Mouse (Mus musculus) large intestine, adult 2 months (tissue): Measurements from ENCODE around the gene Tmem274. TPM values are rescaled to one million over a fixed set of nuclear protein-coding genes. Genes with fewer than 3 reads are reported as not detected.
"Not testable (repeated sequence)": the region's sequence is repeated elsewhere in the genome, so short reads cannot be mapped to it uniquely, and the experiment has no call there.

Experiments used
- DNase-seq: peaks from one replicate; pipeline ENCODE4 v3.0.0-alpha.2; 2012; ENCODE audit warnings: low read depth, low spot score
- WGBS: fragments of 180-500 bp; shearing (Covaris S2); methylation state at CpG from one replicate; pipeline ENCODE4 v1.1.7; 2018; 5-methylcytosine and 5-hydroxymethylcytosine counted together
- polyA plus RNA-seq: library from polyadenylated mRNA; depleted of rRNA; stranded (reverse); fragments of >200 nt; gene quantifications from 2 replicates; pipeline ENCODE4 v1.2.3, GENCODE M21; 2012; rRNA removed

Gene Tmem274
- not detected in 2 replicates for polyA plus RNA-seq

DNA sequence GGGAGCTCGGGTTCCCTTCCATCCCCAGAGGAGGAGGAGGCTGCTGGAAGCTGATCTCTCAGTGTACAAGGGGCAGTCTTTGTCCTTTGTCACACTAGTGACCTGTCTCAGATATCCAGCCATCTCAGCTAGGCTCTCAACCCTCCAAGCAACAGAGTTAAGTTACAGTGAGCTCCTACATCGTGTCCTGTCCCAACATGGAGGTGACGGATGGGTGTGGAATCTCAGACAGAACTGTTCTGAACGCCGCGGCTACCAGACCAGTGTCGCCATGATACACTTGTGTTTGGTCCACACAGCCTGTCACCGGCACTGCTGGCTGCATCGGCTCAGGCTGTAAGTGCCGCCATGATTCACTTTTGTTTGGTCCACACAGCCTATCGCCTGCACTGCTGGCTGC, at the start of gene Tmem274:
Gene Tmem274 (plus strand): TSS at position 301 of the 400 bp plus-strand sequence.
- 87% methylated on average over 11 of the region's 11 CpGs for WGBS
- no peak for DNase-seq

DNA sequence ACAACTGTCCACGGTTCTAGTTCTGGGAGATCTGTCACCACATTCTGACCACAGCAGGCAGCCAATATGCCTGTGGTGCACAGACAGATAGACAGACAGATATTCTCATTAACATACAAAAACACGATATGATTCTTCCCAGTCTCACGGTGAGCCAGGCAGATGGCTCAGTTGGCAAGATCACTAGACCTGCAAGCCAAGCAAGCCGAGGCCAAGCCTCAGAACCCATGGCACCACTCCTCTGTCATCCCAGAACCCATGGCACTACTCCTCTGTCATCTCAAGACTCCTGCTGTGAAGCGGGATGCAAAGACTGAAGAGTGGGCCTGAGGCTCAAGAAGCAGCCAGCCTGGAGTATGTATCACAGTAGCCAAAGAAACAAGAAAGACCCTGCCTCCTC, 47.6 kb upstream of the Tmem274 start:
- DNase-seq: no peak
- WGBS: 81% methylated on average over 5 of the region's 5 CpGs

DNA sequence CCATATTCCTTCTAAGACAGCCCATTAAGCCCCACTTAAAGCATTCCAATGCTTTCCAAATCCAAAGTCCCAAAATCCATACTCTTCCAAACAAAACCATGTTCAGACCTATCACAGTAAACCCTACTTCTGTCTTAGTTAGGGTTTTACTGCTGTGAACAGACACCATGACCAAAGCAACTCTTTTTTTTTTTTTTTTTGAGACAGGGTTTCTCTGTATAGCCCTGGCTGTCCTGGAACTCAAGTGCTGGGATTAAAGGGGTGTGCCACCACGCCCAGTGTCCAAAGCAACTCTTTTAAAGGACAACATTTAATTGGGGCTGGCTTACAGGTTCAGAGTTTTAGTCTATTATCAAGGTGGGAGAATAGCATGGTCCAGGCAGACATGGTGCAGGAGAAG, 45.3 kb upstream of the Tmem274 start:
- DNase-seq: not testable (repeated sequence)
- WGBS: 90% methylated on average over 1 of the region's 1 CpGs

DNA sequence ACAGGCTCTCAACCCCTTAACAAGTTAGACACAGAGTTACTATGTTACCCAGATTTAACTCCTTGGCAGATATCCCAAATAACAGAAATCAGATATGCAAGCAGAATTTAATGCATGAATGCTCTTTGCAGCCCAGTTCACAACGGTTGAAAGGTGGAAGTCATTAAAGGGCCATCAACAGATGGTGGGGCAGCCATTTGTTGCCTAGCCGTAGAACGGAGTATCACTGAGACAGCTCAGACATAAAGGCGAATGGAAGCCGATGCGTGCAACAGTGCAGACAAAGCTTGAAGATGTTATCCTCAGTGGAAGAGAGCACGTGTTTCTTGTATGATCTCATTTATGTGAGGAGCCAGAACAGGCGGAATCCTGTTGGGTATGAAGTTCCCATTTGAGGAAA, 36.6 kb upstream of the Tmem274 start:
- no peak for DNase-seq

DNA sequence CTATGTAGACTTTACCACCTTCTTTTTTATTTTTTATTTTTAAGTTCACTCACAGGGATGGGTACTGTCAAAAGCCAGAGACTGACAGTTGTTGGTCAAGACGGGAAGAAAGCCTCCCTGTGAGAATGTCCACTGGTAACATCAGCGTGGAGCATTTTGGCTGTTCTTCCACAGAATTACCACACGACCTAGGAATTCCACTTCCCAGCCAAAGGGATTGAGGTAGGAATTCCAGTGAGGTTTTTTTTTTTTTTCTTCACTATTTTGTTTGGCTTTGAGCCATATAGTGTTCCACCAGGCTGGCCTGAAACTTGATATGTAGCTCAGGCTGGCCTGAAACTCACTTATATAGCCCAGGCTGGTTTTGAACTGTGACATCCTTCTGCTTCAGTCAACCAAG, 34.7 kb upstream of the Tmem274 start:
- WGBS: 33% methylated on average over 3 of the region's 3 CpGs
- DNase-seq: no peak

More for the DNA sequence above, 36.6 kb upstream of the Tmem274 start:
- WGBS: 75% methylated on average over 8 of the region's 8 CpGs

DNA sequence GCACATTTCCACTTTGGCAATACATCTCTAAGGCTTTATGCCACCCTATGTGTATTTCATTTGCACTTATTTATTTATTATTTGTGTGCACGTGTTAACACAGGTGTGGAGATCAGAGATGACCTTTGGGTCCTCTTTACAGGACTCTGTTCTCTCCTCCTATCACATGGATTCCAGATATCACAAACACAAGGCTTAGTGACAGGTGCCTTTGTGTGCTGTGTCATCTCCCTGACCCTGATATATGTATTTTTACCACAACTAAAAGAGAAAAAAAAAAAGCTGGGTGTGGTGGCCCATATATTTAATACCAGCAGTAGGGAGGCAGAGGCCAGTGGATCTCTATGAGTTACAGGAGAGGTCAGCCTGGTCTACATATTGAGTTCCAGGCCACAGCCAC, 32.7 kb upstream of the Tmem274 start:
- DNase-seq: no peak
- WGBS: 26% methylated on average over 1 of the region's 1 CpGs

DNA sequence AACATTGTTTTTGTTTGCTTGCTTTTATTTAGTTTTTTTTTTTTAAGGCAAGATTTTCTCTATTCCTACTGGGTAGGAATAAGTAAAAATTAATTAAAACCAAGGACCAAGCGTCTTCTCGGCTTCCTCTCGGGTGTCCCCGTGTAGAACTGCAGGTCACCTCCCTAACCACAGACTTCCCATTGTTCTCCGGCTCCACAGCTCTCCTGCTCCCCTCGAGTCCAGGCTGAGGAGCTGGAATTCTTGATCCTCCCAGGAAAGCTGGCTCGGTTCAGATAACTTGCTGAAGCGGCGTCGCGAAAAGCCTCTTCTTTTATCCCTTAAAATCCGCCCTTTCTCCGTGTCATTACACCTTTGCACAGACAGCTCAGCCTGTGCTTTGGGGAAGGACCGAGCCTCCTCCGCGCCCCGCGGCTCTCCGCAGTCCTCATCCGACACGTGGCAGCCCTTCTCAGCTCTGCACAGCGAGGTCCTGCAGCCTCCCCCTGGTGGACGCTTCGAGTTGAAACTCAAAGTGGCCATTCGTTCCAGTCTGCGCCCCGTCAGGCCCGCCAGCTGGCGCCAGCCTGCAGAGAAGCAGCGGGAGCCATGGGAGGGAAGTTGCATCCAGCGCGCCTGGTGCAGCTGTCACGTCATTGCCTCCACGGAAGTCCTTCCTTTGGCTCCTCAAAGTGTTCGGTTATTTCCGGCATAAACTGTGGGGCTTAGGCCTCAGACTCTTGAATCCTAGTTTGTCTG, 32.0 kb upstream of the Tmem274 start:
- WGBS: under 1% methylated on average over 36 of the region's 36 CpGs
- peak; percentile 82 for DNase-seq

DNA sequence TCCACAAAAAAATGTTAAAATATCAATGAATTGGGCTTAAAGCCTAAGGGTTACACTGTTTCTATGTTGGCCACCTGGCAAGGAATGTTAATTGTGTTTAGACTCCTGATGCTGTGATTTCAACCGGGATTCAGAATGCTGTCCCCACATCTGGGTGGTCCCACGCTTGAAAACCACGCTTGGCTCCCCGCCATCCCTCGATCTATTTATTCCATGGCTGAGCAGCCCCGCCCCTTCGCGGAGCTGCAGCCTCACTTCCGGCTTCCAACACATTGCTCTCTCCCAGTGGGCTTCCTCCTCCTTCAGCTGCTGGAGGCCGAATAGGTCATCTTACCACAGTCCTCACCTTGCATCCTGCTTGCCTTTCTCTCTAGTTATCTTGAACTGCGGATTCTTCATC, 31.3 kb upstream of the Tmem274 start:
- 11% methylated on average over 11 of the region's 11 CpGs for WGBS
- DNase-seq: no peak

DNA sequence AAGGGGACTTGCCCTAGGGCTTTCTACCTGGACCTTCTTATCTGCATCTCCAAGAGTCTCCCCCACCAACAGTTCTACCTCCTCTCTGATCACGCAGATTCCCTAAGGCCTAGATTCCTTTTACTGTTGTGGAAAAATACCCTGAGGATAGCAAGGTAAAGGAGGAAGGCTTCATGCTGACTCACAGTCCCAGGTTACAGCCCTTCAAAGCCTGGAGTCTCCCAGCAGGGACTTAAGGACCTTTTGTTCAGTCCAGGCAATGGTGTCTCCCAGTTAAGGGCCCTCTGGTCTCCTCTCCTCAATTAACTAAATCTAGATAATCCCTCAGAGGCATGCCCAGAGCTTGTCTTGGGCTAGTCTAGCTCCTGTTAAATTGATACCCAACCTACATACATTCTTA, 30.9 kb upstream of the Tmem274 start:
- DNase-seq: no peak
- 83% methylated on average over 1 of the region's 1 CpGs for WGBS

DNA sequence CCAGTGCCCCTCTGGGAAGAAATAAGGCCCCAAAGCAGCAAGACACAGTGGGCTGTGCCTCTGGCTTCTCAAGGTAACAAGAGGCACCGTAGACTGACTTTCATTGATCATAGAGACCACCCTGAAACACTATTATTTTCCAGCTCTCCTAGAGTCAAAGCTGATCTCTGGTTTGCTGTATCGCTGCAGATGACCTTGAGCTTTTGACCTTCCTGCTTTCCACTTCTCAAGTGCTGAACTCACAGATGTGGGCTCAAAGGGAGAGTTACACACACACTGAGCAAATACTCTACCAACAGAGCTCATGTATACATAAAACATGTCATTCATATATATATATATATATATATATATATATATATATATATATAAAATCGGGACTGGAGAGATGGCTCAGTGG, 26.5 kb upstream of the Tmem274 start:
- DNase-seq: no peak
- 74% methylated on average over 3 of the region's 3 CpGs for WGBS

DNA sequence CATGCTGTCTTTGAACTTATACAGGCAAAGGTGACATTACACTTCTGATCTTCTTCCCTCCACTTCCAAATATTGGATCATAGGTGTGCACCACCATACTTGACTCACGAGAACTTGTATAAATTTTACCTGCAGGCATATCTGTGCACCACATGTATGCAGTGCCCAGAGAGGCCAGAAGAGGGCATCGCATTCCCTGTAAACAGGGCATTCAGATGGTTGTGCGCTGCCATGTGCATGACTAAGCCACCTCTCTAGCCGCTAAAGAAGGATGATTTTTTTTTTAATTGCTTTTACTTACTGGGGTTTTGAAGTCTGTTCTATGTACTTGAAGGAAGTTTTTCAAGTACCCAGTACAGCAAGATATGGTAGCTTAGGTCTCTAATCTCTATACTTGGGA, 23.5 kb upstream of the Tmem274 start:
- no peak for DNase-seq
- 78% methylated on average over 4 of the region's 4 CpGs for WGBS

DNA sequence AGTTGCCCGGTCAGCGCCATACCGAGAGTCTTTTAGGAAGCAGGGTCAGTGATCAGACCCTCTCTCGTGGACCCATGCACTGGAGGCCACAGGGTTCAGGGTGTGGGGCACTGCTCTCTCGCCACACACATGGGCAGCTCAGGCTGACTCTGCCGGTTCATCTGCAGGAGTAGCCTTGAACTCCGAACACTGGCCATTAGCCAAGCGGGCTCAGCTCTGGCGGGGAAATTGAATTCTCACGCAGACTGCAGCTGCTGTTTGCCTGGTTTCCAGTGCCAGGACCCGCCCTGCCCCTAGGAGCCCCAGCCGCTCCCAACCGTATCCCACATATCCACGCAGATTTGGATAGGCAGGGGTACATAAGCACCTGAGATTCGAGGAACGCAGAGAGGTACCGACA, 22.9 kb upstream of the Tmem274 start:
- no peak for DNase-seq
- 43% methylated on average over 17 of the region's 17 CpGs for whole genome bisulfite sequencing

DNA sequence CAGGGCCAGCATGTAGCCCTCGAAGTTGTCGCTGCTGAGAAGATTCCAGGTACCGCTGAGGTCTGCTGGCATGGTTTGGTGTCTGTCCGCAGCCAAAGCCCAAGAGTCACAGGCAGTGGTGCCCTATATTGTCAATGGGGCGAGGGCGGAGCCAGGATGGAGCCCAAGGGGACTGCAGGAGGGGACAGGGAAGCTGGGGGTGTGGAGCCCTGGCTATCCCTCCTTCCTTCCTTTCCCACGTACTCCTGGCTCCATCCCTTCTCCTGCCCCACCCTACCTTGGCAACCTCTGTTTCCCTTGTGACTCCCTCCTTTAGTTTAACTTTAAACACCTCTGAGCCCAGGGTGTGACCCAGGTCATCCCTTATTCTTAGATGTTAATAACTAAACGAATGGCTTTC, 22.3 kb upstream of the Tmem274 start, which contains the start of gene Rbp7:
Gene Rbp7 (minus strand): TSS at position 100 of the 400 bp plus-strand sequence.
- WGBS: 30% methylated on average over 8 of the region's 8 CpGs
- DNase-seq: no peak

DNA sequence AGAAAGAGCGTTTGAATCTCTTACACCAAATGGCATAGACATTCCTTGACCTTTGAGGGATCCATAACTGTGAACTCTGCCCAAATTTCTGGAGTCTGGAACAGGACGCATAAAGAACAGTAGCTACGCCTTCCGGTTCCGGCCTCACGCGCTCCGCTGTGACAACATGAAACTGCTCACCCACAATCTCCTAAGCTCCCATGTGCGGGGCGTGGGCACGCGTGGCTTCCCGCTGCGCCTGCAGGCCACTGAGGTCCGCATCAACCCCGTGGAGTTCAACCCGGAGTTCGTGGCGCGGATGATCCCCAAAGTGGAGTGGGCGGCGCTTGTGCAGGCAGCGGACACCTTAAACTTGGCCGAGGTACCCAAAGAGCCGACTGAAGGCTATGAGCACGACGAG, 20.0 kb upstream of the Tmem274 start:
- DNase-seq: not testable (repeated sequence)
- 89% methylated on average over 27 of the region's 27 CpGs for WGBS

DNA sequence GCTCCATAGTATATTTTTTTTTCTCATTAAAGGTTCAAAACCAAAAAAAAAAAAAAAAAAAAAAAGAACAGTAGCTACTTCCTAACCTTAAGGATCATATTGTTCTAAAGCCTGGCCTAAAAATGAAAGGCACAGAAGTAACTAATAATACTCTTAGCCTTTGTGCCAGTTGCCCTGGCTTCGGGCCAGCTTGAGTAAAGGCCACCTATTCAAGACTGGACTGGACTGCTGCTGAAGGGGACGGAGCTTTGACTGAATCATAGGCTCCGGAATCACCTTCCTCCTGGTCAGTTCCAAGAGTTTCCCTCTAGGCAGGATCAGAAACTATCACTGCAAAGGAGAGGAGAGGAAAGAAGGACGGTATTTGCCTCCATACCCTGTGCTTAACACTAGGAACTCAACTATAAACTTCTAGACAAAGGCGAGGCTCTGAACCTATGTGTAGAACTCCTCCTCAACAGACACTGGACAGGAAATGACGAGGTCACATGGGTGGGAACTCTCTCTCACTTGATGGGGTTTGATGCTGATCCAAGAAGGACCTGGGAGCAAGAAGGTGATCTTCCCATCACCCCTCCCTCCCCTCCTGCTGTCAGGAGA, 19.2 kb upstream of the Tmem274 start:
- DNase-seq: no peak

DNA sequence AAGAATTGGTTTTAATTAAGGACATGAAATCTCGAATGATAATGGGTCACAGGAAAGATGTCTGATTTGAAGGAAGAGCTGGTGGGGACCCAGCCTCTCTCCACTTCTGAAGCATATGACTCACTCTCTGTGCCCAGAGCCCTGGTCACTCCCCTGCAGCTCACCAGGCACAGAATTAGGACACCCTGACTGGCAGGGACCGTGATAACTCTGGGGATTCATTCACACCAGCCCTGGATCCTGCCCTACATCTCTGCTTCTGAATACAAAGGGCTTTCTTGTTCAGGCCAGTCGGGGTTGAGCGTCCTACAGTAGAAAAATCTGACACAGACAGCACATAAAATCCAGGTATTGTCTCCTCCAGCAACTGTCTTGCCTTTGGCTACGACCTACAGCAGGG, 18.7 kb upstream of the Tmem274 start:
- no peak for DNase-seq
- 57% methylated on average over 5 of the region's 5 CpGs for WGBS

More for the DNA sequence above, 19.2 kb upstream of the Tmem274 start:
- WGBS: 37% methylated on average over 6 of the region's 6 CpGs

DNA sequence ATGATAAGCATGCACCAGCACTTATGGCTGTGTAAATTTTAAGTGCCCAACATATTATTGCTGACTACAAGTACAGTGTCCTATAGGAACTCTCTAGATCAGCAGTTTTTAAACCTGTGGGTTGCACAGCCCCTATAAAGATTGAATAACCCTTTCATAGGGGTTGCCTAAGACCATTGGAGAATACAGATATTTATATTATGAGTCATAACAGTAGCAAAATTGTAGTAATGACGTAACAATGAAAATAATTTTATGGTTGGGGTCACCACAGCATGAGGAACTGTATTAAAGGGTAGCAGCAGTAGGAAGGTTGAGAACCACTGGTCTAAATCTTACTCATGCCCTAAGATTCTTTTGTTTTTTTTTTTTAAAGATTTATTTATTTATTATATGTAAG, 17.8 kb upstream of the Tmem274 start:
- DNase-seq: no peak
- WGBS: 47% methylated on average over 1 of the region's 1 CpGs

DNA sequence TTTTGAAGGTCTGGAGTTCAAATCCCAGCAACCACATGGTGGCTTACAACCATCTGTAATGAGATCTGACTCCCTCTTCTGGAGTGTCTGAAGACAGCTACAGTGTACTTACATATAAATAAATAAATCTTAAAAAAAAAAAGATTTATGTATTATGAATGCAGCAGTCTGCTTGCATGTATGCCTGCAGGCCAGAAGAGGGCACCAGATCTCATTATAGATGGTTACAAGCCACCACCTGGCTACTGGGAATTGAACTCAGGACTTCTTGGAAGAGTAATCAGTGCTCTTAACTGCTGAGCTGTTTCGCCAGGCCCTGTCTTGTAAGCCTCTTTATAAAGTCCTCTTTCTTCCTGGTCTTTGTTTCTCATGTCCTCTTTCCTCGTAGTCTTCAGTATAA, 16.7 kb upstream of the Tmem274 start:
- 90% methylated on average over 2 of the region's 2 CpGs for WGBS
- DNase-seq: not testable (repeated sequence)

DNA sequence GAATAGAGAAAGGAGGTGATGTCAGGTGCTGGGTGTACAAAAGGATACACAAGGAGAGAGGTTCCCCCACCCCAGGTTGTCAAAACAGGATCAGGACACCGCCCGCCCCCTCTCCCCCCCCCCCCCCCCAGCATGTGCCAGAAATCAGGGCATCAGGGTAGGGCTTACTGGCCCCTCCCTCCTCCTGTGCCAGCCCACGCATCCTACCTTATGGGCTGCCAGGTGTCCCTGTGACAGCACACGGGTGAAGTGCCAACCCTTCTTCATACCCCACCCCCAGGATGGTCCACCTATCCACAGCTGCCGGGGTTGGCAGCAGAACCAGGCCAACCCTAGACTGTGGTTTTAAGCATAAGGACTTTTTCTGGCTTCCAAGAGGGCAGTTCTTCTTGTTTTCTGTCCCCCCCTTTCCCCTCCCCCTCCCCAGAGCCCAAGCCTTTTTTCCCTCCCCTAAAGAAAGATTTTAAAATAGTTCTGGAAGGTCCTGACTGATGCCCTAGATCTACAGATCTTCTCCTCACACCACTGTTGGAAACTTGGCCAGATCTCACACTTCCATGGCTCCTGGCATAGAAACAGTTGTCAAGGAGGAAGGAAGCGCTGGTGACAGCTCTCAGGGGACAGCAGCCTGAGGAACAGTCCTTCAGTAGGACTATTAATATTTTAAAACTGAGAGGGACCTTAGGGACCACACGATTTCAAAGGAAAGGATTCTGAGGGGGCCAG, 15.4 kb upstream of the Tmem274 start:
- 38% methylated on average over 5 of the region's 7 CpGs for WGBS
- DNase-seq: no peak

DNA sequence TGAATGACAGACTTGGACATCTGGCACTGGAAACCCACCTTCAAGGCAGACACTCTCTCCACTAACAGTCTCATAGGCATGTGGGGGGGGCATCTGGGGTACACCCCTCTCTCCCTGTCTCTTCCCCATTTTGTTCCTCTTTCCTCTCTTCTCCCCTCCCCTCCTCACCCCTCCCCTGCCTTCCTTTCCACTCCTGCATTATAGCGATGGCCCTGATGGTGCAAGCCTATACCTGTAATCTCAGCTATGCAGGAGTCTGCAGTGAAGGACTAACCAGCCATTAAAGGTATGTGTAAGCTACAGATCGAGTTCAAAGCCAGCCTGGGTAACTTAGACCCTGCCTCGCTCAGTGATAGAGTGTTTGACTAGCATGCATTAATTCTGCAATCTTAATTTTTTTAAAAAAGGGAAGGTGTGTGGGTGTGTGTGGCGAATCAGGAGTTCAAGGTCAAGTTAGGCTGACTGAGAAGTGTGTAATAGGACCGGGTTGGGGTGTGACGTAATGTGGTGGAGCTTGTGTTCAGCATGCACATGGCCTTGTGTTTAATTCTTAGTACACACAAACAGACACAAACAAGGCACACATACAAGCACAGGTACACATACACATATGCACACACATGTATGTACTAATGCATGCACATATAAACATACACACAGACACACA, 14.7 kb upstream of the Tmem274 start:
- WGBS: 51% methylated on average over 6 of the region's 6 CpGs

More for the DNA sequence above, 14.7 kb upstream of the Tmem274 start:
- DNase-seq: no peak
